Mouse (Mus musculus): Measurements from ENCODE around the gene Pcbp4. TPM values are rescaled to one million over a fixed set of nuclear protein-coding genes. Genes with fewer than 3 reads are reported as not detected.

Pcbp4 gene
- polyA plus RNA-seq, 1 experiment from 2014 or later: 243 TPM

DNA sequence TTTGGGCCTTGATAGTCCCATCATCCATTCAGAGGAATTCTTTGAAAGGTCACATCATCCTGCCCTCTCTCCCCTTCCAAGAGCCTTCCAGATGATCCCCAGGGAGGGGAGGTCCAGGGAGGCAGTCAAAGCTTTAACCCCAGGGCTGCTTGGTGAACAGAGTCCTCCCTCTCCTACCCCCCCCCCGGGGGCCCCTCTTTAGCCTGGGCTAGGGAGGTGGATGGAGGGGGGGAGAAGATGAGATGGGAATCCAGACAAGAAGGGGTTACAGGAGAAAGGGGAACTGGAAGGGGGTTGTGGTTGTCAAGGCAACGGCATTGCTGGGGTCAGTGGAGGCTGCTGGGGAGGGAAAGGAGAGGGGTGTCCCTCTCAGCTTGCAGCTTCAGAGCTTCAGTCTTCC is 32.5 kb upstream of the Pcbp4 start:
- no peak overlapping the region for H3K27ac ChIP-seq
- peak overlapping the region; percentile 39 for H3K4me2 ChIP-seq
- ATAC-seq: no peak
- no peaks in the 10 kb centered on the region for H3K36me3 ChIP-seq (ENCODE audit: poor library complexity, severe bottlenecking)
- 0 out of 2 replicates have a peak, but pooled peaks cover 4% of the 10 kb centered on the region for H3K27me3 ChIP-seq
- H3K9me3 ChIP-seq (replicated peaks): no peaks in the 10 kb centered on the region
- WGBS: 3% methylated on average over 2 of the region's 2 CpGs
- H3K9ac ChIP-seq: peak overlapping the region; percentile 54
- H3K4me3 ChIP-seq: no peak overlapping the region
- H3K4me1 ChIP-seq: peaks cover 36% of the 10 kb centered on the region

DNA sequence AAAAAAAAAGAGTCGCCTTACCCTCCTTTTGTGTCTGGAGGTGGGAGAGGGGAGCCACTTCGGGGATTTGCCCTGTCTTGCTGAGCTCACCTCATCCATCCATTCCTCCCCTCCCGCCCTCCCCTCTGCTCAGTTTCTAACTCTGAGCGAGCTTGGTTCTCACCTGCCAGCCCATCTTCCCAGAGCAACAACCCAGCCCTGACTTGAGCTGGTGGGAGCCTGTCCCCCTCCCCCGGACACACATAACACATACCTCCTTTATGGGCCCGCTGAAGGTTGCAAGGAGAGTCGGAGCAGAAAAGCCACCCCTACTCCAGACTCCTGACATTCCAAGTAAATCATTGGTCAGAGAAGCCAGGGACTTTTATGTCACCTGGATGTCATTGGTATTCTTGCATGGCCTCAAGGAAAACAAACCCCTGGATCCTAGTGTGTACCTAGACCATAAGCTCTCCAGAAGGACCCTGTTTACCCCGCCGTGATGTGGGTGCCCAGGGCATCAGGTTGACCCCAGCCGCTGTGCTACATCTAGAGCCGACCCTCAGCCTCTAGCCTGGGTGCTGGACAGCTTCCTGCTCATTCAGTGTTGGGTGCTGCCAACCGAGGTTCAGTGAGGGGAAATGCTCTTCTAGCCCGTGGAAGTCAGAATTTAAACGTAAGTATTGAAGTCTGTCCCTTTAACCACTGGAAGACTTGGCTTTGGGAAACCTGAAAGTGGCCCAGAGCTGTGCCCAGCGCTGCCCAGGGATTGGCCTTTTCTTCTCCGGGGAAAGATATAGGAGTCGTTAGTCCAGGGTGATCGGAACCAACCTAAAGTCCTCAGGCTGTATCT is 31.8 kb upstream of the Pcbp4 start:
- peak; percentile 1; the same call in 1 of the 2 replicates for ATAC-seq
- 5% methylated on average over 18 of the region's 18 CpGs for WGBS
- Histone ChIP-seq H3K4me2 (peak overlapping the region; percentile 39), H3K9me3 (replicated peaks) (no peaks in the 10 kb centered on the region), H3K4me1 (peaks cover 36% of the 10 kb centered on the region), H3K27me3 (0 out of 2 replicates have a peak, but pooled peaks cover 4% of the 10 kb centered on the region), H3K9ac (peak overlapping the region; percentile 54; the same call in 1 of the 2 replicates), H3K4me3 (no peak overlapping the region), H3K36me3 (ENCODE audit: poor library complexity, severe bottlenecking) (no peaks in the 10 kb centered on the region), H3K27ac (peak overlapping the region; percentile 1)

DNA sequence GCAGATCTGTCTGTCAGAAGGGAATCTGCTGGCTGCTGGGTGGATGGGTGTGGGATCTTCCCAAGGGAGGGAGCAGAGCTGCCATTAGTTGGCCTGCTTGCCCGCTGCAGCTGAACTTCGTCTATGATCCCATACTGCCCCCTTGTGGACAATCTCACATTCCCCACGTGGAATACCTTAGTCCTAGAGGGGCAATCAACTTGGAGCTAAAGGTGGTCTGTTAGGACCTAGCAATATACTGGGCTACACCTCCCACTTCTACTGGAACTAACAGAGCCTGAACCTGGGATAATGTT is 31.3 kb upstream of the Pcbp4 start:
- Histone ChIP-seq H3K9me3 (replicated peaks) (no peaks in the 10 kb centered on the region), H3K4me3 (no peak overlapping the region), H3K4me2 (peak overlapping the region; percentile 39), H3K4me1 (peaks cover 36% of the 10 kb centered on the region), H3K27me3 (0 out of 2 replicates have a peak, but pooled peaks cover 4% of the 10 kb centered on the region), H3K27ac (peak overlapping the region; percentile 1; the same call in 1 of the 2 replicates), H3K9ac (0 out of 2 replicates have a peak overlapping the region, but pooled peaks have one; percentile 48), H3K36me3 (ENCODE audit: poor library complexity, severe bottlenecking) (no peaks in the 10 kb centered on the region)
- WGBS: 0% methylated on average over 3 of the region's 3 CpGs
- peak; percentile 85 for ATAC-seq

DNA sequence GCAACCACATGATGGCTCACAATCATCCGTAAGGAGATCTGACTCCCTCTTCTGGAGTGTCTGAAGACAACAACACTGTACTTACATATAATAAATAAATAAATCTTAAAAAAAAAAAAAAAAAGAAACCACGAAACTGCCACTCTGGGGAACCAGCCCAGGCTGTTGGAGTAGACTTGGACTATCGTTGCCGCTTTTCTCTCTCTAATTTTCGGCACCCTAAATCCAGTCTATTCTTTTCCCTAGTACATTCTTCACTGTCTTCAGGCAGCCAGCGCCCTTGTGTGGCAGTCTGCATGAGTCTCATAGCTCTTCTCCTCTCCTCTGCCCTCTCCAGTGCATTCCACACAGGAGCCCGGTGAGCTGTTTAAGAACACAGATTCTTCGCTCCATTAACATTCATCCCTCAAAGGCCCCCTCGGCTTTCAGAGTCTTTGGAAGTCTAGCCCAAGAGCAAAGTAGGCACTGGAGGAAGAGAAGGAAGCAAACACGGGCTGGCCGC is 24.3 kb upstream of the Pcbp4 start:
- H3K9me3 ChIP-seq (replicated peaks): no peaks in the 10 kb centered on the region
- peak overlapping the region; percentile 83 for H3K4me3 ChIP-seq
- 18% methylated on average over 11 of the region's 11 CpGs for WGBS
- no peaks in the 10 kb centered on the region for H3K27me3 ChIP-seq
- peak overlapping the region; percentile 96 for H3K27ac ChIP-seq
- H3K9ac ChIP-seq: peak overlapping the region; percentile 75
- ATAC-seq: peak; percentile 67
- peaks cover 33% of the 10 kb centered on the region for H3K36me3 ChIP-seq (ENCODE audit: poor library complexity, severe bottlenecking)
- peaks cover 15% of the 10 kb centered on the region for H3K4me1 ChIP-seq
- H3K4me2 ChIP-seq: peak overlapping the region; percentile 92

DNA sequence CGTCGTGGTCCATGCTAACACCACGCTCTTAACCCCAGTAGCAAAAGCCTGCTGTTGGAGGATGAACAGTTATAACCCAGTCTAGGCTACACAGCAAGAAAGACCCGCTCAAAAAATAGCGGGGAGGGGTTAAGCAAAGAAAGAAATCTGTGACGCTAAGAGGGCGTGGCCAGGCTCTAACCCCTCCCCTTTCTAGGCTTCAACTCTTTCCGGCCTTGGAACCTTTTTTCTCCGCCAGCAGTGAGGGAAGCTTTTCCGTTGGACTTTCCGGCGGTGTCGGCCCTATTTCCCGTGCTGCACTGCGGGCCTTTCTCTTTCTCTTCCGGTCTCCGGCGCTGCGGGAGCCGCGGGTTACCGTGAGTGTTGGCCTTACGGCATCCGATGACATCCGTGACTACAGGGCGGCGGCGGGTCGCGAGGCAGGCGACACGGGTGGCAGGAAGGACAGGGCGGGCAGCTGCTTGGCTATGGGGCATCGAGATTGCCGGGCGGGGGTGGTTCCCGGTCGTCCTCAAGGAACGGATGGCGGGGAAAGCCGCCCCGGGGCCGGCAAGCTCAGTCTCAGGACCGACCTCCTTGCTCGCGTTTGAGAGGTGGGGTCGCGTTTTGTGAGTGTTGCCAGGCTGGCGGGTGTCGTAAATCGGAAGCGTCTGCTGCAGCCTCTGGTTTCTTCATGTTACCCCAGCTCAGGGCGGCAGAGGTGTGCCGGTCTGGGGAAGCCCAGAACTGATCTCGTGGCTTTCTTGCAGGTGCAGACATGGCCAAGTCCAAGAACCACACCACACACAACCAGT is 23.7 kb upstream of the Pcbp4 start, which contains the start of gene Rpl29:
TSS of gene Rpl29 (plus strand) at position 234 of the 794 bp plus-strand sequence.
- peak; percentile 93 for ATAC-seq
- peak within 1 kb of the TSS; percentile 94 for H3K9ac ChIP-seq
- H3K27ac ChIP-seq: peak within 1 kb of the TSS; percentile 96
- H3K4me3 ChIP-seq: peak within 1 kb of the TSS; percentile 83
- H3K9me3 ChIP-seq (replicated peaks): no peaks in the 10 kb centered on the region
- peak within 1 kb of the TSS; percentile 92 for H3K4me2 ChIP-seq
- peaks cover 15% of the 10 kb centered on the region for H3K4me1 ChIP-seq
- H3K36me3 ChIP-seq (ENCODE audit: poor library complexity, severe bottlenecking): peaks cover 40% of the 10 kb centered on the region
- no peaks in the 10 kb centered on the region for H3K27me3 ChIP-seq
- under 1% methylated on average over 55 of the region's 55 CpGs for WGBS

DNA sequence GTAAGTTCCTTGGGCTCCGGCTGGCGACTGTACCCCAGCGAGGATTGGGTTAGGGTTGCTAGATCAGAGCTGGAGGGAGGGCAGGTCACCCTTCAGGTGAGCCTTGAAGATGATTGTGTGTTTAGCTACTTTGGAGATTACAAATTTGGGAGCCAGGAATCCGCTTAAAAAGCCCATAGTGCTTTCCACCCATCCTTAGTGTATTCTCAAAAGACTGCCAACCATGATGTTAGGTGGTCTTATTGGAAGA is 23.2 kb upstream of the Pcbp4 start:
- H3K9me3 ChIP-seq (replicated peaks): no peaks in the 10 kb centered on the region

DNA sequence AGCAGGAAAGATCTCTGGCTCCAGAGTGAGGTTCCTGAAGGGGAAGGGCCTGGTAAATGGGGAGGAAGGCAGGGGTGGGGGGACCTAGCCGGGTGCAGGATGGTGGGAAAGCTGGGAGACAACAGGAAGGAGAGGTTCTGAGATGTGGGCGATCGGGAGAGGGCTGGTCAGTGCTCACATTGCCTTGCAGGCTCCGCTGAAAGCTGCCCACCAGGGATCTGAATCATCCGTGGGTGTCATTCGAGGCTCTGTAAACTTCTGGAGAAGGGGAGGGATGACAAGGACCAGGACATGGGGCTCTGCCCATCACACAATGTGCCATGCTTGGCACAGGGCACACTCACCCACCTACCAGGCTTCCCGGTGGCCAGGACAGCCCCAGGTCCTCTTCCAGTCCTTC is 19.7 kb upstream of the Pcbp4 start:
- 72% methylated on average over 7 of the region's 7 CpGs for WGBS
- H3K4me1 ChIP-seq: peaks cover 31% of the 10 kb centered on the region
- no peak overlapping the region; the same call in 1 of the 2 replicates for H3K9ac ChIP-seq

More for the DNA sequence above, 23.2 kb upstream of the Pcbp4 start:
- H3K36me3 ChIP-seq (ENCODE audit: poor library complexity, severe bottlenecking): peaks cover 45% of the 10 kb centered on the region
- 2% methylated on average over 4 of the region's 4 CpGs for WGBS
- peaks cover 15% of the 10 kb centered on the region for H3K4me1 ChIP-seq
- no peak for ATAC-seq
- peak overlapping the region; percentile 96 for H3K27ac ChIP-seq
- peak overlapping the region; percentile 83 for H3K4me3 ChIP-seq
- H3K4me2 ChIP-seq: peak overlapping the region; percentile 92
- H3K9ac ChIP-seq: peak overlapping the region; percentile 94
- H3K27me3 ChIP-seq: no peaks in the 10 kb centered on the region

DNA sequence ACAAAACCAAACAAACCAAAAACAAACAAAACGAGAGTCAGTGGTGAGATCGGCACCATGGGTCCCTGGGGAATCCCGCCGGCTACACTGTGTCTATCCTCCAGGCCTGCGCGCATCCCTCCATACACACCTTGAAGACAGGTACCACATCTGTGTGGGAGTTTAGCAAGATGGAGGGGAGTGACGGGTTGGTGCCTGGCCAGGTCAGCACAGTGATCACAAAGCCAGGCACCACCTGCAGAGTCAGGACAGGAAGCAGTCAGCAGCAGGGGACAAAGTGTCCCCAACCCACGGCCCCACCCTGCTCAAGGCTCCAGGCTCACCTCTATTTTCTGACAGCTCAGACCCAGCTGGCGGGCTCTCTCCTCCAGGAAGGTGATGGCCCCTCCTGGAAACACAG is 16.5 kb upstream of the Pcbp4 start:
- ATAC-seq: no peak
- Histone ChIP-seq H3K4me2 (no peak overlapping the region), H3K27ac (no peak overlapping the region), H3K4me1 (peaks cover 26% of the 10 kb centered on the region), H3K4me3 (no peak overlapping the region), H3K9me3 (replicated peaks) (no peaks in the 10 kb centered on the region), H3K27me3 (no peaks in the 10 kb centered on the region), H3K9ac (0 out of 2 replicates have a peak overlapping the region, but pooled peaks have one; percentile 30), H3K36me3 (ENCODE audit: poor library complexity, severe bottlenecking) (peaks cover 40% of the 10 kb centered on the region)
- WGBS: 89% methylated on average over 9 of the region's 9 CpGs

More for the DNA sequence above, 19.7 kb upstream of the Pcbp4 start:
- Histone ChIP-seq H3K27me3 (no peaks in the 10 kb centered on the region), H3K4me3 (no peak overlapping the region), H3K9me3 (replicated peaks) (no peaks in the 10 kb centered on the region), H3K27ac (no peak overlapping the region; the same call in 1 of the 2 replicates), H3K4me2 (no peak overlapping the region), H3K36me3 (ENCODE audit: poor library complexity, severe bottlenecking) (peaks cover 51% of the 10 kb centered on the region)
- no peak for ATAC-seq

DNA sequence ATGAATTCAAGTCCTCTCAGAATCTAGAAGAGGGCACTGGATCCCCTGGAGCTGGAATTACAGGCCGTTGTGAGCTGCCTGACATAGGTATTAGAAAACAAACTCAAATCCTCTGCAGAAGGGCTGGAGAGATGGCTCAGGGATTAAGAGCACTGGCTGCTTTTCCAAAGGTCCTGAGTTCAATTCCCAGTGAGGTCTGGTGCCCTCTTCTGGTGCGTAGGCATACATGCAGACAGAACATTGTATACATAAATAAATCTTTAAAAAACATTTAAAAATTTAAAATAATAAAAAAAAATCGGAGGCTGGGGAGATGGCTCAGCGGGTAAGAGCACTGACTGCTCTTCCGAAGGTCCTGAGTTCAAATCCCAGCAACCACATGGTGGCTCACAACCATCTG is 10.4 kb upstream of the Pcbp4 start:
- H3K36me3 ChIP-seq (ENCODE audit: poor library complexity, severe bottlenecking): no peaks in the 10 kb centered on the region; the same call in 1 of the 2 replicates
- ATAC-seq: no peak
- no peak overlapping the region for H3K4me3 ChIP-seq
- no peaks in the 10 kb centered on the region for H3K9me3 ChIP-seq (replicated peaks)
- no peak overlapping the region for H3K27ac ChIP-seq
- no peak overlapping the region for H3K4me2 ChIP-seq
- H3K27me3 ChIP-seq: no peaks in the 10 kb centered on the region
- WGBS: 76% methylated on average over 5 of the region's 5 CpGs
- H3K9ac ChIP-seq: no peak overlapping the region
- H3K4me1 ChIP-seq: peaks cover 33% of the 10 kb centered on the region

DNA sequence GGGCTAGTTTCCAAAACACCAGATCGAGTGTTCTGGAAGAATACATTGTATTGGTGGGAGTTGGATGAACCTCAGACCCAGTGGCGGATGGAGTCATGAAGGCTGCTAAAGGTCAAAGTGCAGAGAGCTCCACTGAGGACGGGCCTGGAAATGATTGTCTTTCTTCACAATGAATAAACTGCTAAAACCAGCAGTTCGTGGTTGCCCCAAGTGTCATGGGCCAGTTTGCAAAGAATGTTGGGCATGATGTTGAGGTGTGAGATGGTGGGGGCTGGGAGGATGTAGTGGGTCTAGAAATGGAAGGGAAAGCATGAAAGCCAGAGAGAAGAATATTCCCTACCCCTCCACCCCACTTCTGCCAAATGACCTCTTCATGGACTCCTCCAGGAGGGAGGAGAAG is 8.3 kb upstream of the Pcbp4 start:
- no peak overlapping the region for H3K27ac ChIP-seq
- 84% methylated on average over 4 of the region's 4 CpGs for WGBS
- no peak overlapping the region for H3K4me3 ChIP-seq
- H3K27me3 ChIP-seq: no peaks in the 10 kb centered on the region
- no peaks in the 10 kb centered on the region for H3K9me3 ChIP-seq (replicated peaks)
- H3K36me3 ChIP-seq (ENCODE audit: poor library complexity, severe bottlenecking): no peaks in the 10 kb centered on the region; the same call in 1 of the 2 replicates
- no peak overlapping the region for H3K9ac ChIP-seq
- ATAC-seq: no peak
- no peak overlapping the region for H3K4me2 ChIP-seq
- peaks cover 36% of the 10 kb centered on the region for H3K4me1 ChIP-seq

DNA sequence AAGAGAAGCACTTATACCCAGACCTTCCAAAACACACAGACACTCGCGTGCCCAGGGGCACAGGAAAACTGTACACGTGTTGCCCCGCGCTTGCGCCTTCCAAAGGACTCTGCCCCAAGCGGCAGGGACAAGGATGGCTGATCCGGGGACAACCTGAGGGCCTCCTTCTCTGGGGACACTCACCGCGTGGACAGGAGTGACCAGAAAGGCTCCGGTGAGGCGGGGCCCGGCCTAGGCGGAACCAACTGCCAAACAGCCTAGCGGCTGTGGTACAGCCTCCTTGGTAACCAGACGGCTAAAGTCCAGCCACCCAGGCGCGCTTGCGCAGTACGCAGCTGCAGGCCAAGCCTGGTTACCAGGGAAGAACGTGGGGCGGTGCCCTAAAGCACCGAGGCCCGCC is 5.7 kb upstream of the Pcbp4 start, which contains the start of the genes Abhd14b and Abhd14a:
TSS of gene Abhd14b (plus strand) at position 112 of the 400 bp plus-strand sequence.
TSS of gene Abhd14a (minus strand) at position 331 of the 400 bp plus-strand sequence.
- Histone ChIP-seq H3K4me1 (peaks cover 57% of the 10 kb centered on the region), H3K9ac (peak within 1 kb of the TSS; percentile 66), H3K27ac (peak within 1 kb of the TSS; percentile 14), H3K36me3 (ENCODE audit: poor library complexity, severe bottlenecking) (no peaks in the 10 kb centered on the region), H3K4me3 (peak within 1 kb of the TSS; percentile 44), H3K4me2 (peak within 1 kb of the TSS; percentile 61), H3K9me3 (replicated peaks) (no peaks in the 10 kb centered on the region), H3K27me3 (no peaks in the 10 kb centered on the region)
- WGBS: 0% methylated on average over 24 of the region's 24 CpGs
- peak; percentile 88 for ATAC-seq

DNA sequence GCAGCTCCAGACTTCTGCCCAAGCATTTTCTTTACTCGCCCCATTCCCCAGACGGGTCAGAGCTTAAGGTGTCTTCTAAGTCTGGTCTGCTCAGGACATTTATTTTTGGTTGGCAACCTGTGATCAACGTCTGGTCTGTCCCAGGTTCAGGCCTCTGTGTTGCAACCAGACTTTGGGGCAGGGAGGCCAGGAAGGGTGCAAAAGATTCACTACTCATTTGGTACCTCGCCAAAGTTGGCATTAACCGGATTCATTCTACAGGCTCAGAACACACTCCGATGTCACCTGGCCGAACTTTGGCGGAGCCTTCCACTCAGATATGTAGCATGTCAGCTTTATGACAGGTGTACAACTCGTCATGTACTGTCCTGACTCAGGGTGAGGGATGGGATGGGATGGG is 5.1 kb upstream of the Pcbp4 start:
- no peaks in the 10 kb centered on the region for H3K9me3 ChIP-seq (replicated peaks)
- H3K36me3 ChIP-seq (ENCODE audit: poor library complexity, severe bottlenecking): no peaks in the 10 kb centered on the region
- H3K27me3 ChIP-seq: no peaks in the 10 kb centered on the region
- H3K4me3 ChIP-seq: no peak overlapping the region; the same call in 1 of the 2 replicates
- peaks cover 63% of the 10 kb centered on the region for H3K4me1 ChIP-seq
- no peak overlapping the region for H3K9ac ChIP-seq
- WGBS: 40% methylated on average over 9 of the region's 9 CpGs
- peak overlapping the region; percentile 61 for H3K4me2 ChIP-seq
- ATAC-seq: peak; percentile 36
- peak overlapping the region; percentile 14; the same call in 1 of the 2 replicates for H3K27ac ChIP-seq

All from forebrain, embryonic 13.5 days (tissue).